Mouse (Mus musculus) heart, adult 18-20 months (tissue): Measurements from ENCODE around the gene Cir1. TPM values are rescaled to one million over a fixed set of nuclear protein-coding genes. Genes with fewer than 3 reads are reported as not detected.
A peak's percentile ranks its signal among the peaks of the same experiment; 100 is the strongest.

Experiments
- DNase-seq, 2 experiments: peaks; one replicate each; pipeline ENCODE4 v3.0.0; 2021 to 2022; ENCODE audit warnings: mixed read lengths in 1 of 2
- long read RNA-seq, 2 experiments: library from polyadenylated mRNA; stranded (forward); transcript quantifications; one replicate each; pipeline ENCODE4 v2.0.0; 2021
- total RNA-seq, 2 experiments: library from RNA; stranded (reverse); gene quantifications; 2 replicates each; pipeline ENCODE4 v1.2.3; 2021

Cir1 gene
- 10 to 100 TPM; 11.1 to 13.9 TPM for total RNA-seq
- long read RNA-seq, experiment 1, partial matches to known transcripts: 2 of 14 reads
- long read RNA-seq, experiment 1, other reads (novel, unspliced or antisense): 12 of 14 reads
- long read RNA-seq, experiment 2, partial matches to known transcripts: 2 of 17 reads
- long read RNA-seq, experiment 2, other reads (novel, unspliced or antisense): 15 of 17 reads

GRCm38 (mm10) chr2:73312152-73313116 is at the start of gene Cir1, which contains the start of gene Scrn3:
Gene Cir1 (minus strand): TSS chr2:73312701.
Gene Scrn3 (plus strand): TSS chr2:73312601.
- peak; percentile 95 to 97 for DNase-seq

GRCm38 (mm10) chr2:73360536-73360935 is 48.0 kb upstream of the Cir1 start:
- no peak for DNase-seq

DNA sequence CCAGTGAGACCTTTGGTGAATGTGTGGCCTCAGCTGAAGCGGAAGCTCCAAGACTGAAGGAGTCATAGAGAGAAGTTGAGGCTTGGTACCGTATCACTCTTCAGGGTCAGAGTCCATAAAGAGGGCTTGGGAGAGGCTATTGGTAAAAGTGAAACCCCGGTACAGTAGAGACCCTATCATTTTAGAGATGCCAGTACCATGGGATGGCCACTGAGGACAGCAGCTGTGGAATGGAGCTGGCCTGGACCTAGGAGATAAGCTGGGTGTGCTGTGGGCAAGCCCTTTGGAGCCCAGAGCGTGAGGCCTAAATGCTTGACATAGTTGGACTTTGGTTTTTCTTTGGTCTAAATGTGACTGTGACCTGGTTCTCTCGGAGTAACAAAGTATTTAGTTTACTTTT is 47.4 kb upstream of the Cir1 start:
- no peak for DNase-seq

- no peak for DNase-seq
These were observed 44.5 kb upstream of the Cir1 start for GRCm38 (mm10) chr2:73357004-73357403.

DNA sequence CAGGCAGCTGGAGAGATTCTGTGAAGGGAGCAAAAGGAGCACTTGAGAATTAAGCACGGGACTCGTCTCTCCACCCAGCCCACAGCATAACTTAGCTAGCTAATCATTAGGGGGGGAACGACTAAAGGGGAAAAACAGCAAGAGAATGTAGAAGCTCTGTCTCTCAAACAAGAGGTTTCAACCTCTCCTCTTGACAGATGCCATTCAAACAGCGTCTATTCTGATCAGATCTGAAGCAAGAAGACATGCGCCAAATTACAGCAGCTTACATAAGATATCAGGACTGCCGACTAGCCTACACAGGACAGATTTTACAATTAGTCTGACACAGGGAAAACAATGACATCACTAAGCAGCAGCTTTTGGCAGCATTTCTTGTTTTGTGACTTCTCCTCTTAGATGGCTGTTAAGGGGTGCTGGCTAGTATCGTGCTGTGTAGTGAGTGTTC is 39.5 kb upstream of the Cir1 start:
- DNase-seq: peak; percentile 44 to 45

GRCm38 (mm10) chr2:73351496-73351895 is 39.0 kb upstream of the Cir1 start:
- DNase-seq: peak; percentile 4 to 25

- DNase-seq: no peak
These were observed 35.7 kb upstream of the Cir1 start for GRCm38 (mm10) chr2:73348221-73348620.

GRCm38 (mm10) chr2:73347766-73348165 is 35.3 kb upstream of the Cir1 start:
- DNase-seq: no peak

DNA sequence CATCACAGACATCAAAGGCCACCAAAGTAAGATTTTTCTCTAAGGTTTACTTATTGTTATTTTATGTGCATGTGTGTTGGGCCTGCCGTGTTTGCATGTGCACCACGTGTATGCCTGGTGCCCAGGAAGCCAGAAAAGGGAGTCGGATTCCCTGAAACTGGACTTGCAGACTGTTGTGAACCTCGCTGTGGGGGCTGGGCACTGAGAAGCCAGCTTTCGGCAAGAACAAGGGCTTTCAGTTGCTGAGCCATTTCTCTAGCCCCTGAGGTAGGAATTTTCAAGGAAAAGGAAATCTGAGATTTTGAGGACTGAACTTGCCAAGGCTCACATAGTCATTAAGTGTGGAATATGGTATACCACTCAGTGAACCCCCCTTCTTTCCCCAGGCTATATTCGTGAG is 34.6 kb upstream of the Cir1 start:
- DNase-seq: no peak

DNA sequence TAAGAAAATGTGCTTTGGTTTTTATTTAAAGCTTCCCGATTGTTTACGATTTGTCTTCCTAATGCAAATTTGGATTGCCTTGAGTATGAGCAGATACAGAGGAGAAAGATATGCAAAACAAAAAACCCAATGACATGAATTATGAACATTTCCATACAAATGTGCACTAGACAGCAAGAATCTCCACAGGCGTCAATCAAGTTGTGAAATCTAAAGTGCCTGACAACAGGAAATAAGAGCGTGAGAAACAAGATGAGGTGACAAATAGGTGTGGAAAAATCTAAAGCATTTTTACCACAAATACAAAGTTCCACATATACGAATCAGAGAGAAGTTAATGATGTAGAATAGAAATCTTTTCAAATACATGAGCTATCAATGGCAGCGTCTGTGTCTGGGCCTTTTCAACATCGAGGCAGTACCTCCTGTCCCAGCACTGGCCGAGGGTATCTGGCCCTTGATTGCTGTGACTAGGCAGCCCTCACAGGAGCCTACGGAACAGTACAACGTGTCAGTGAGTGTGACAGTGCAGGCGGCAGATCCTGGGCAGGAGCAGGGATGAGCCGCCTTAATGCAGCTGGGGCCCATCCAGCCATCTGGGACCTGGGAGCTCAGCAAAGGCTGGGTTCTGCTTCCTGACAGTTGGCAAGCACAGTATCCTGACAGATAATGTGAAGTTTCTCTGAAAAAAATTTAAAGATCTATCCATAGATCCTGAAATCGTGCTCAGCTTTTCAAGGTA is 34.0 kb upstream of the Cir1 start:
- no peak for DNase-seq

DNA sequence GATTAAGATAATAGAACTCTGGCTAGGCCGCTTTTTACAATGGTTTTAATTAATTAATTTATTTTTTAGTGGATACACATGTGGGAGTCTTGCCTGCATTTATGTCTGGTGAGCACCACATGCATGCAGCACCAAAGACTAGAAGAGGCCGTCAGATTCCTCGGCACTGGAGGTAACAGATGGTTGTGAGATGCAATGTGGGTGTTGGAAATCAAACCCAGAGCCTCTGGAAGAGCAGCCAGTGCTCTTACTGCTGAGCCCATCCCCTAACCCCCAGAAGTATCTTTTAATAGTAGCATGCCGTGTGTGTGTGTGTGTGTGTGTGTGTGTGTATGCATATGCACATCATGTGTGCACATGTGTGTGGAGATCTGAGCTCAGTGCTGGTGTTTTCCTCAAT is 32.7 kb upstream of the Cir1 start:
- no peak for DNase-seq

- no peak for DNase-seq
These were observed 31.2 kb upstream of the Cir1 start for GRCm38 (mm10) chr2:73343701-73344100.

- no peak for DNase-seq
These were observed 25.9 kb upstream of the Cir1 start for GRCm38 (mm10) chr2:73338415-73338814.

DNA sequence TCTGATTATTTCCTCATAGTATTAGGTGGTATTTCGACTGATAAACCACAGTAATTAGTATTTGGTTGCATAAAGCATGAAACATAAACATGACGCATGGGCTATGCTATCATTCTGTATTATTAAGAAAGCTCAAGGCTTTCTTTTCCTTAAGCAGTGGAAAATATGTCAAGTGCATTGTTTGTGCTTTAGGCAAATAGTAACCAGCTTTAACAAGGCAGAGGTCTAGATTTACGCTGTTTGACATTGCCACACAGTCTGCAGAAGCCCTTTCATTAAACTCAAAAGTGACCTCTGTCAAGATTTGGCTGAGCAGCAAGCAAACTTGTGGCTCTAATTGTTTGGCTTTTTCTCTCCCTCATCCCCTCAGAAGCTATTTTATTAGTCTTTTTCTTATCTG is 23.4 kb upstream of the Cir1 start:
- no peak for DNase-seq

DNA sequence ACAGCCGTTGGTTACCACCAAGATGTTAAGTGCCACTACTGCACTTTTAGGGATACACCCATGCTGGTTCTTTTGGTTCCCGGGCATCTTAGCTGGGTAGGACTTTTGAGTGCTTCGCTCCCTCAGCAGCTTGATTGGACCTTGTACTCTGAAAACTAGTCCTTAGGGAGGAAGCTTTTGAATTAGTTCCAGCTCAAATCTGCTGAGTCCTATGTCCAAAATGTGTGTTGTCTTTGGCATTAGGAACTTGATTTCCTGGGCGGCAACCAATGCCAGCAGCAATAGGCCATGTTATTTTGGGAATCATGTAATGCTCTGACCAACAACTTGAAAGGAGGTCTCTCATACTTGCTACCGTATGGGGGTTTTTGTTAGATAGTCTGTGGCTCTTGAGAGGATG is 13.4 kb upstream of the Cir1 start:
- DNase-seq: peak; percentile 26 to 33

GRCm38 (mm10) chr2:73322991-73323390 is 10.5 kb upstream of the Cir1 start:
- no peak for DNase-seq

DNA sequence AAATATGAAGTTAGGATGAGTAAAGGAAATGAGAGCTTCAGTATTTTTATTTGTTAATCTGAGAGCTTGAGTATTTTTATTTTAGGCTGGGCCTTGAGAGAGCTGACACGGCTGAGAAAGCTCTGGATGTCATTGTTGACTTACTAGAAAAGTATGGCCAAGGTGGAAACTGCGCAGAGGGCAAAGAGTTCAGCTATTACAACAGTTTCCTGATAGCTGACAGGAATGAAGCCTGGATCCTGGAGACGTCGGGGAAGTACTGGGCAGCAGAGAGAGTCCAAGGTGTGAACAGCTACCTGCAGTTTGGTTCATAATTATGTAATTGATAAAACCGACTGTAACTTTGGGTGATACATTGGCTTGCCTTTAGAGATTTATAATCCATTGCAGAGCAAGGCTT is 6.7 kb upstream of the Cir1 start:
- DNase-seq: no peak

DNA sequence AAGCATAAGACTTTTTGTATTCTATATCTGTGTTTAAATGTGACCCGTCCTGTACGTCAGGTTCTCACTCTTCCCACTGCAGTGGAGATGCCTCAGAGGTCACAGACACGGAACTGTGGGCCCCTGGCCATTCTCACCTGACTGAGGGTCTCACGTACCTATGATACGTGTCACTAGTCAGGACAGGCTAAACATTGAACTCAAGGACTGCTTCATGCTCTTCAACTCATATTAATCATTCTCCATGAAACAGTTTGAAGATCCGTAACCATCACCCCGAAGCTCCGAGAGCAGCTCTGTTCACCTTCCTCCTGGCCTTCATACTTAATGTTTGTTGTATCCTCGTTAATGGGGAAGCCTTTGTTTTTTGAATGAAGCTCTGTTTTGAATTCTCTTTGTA is 4.9 kb upstream of the Cir1 start:
- no peak for DNase-seq

- no peak for DNase-seq
These were observed 1.8 kb upstream of the Cir1 start for GRCm38 (mm10) chr2:73314311-73314710.

- peak; percentile 38 to 80 for DNase-seq
These were observed 608 bp upstream of the Cir1 start for GRCm38 (mm10) chr2:73313117-73313501.

- DNase-seq: no peak
These were observed 6.5 kb downstream of the Cir1 start for GRCm38 (mm10) chr2:73306006-73306405.

- no peak for DNase-seq
These were observed 8.0 kb downstream of the Cir1 start for GRCm38 (mm10) chr2:73304506-73304905.

DNA sequence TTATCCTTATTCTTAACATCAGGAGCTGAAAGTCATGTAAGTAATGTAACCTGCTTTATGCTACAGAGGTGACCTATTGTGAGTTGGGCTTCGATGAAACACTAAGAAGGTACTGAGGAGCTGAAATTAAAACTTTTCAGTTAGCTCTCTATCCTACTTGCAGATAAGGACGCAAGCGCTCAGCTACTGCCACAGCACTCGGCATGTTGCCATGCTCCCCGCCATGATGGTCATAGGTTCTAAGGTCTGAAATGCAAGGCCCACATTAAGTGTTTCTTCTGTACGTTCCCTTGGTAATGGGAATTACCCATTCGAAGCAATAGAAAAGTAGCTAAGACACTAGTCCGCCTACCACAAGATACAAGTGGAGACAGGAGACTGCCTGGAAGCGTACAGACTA is 9.8 kb downstream of the Cir1 start:
- DNase-seq: no peak
